Mouse (Mus musculus) limb, embryonic 14.5 days (tissue): Measurements from ENCODE around the gene Gm12184. TPM values are rescaled to one million over a fixed set of nuclear protein-coding genes. Genes with fewer than 3 reads are reported as not detected.

Experiments used
- ATAC-seq: fragments of 200-750 bp; cut with Nextera tagmentation; 2 replicates; pipeline ENCODE4 v1.8.0; 2017; ENCODE audit warnings: low read depth, moderate number of reproducible peaks, moderate TSS enrichment; ENCODE audit not compliant: low FRiP score
- DNase-seq: peaks from one replicate; pipeline ENCODE4 v3.0.0-alpha.2; 2015; ENCODE audit warnings: low spot score
- H3K27ac ChIP-seq: fragments of 300-500 bp; sonication (generic); replicated peaks from 2 replicates; pipeline ENCODE4 v1.5.1; 2014; ENCODE audit warnings: low read depth, mild to moderate bottlenecking, low read length, moderate library complexity, mixed read lengths
- H3K27me3 ChIP-seq: fragments of 300-500 bp; sonication (generic); 2 replicates; pipeline ENCODE4 v1.6.1; 2014; ENCODE audit warnings: low read length, mixed read lengths; ENCODE audit not compliant: control insufficient read depth, insufficient read depth
- H3K36me3 ChIP-seq: fragments of 300-500 bp; sonication (generic); 2 replicates; pipeline ENCODE4 v1.6.1; 2014; ENCODE audit warnings: mild to moderate bottlenecking, low read length, moderate library complexity, mixed read lengths; ENCODE audit not compliant: control insufficient read depth, insufficient read depth
- H3K4me1 ChIP-seq: fragments of 300-500 bp; sonication (generic); 2 replicates; pipeline ENCODE4 v1.6.1; 2014; ENCODE audit warnings: antibody characterized with exemption, low read length, mixed read lengths; ENCODE audit not compliant: control insufficient read depth, insufficient read depth
- H3K4me2 ChIP-seq: fragments of 300-500 bp; sonication (generic); replicated peaks from 2 replicates; pipeline ENCODE4 v1.6.1; 2014; ENCODE audit warnings: low read depth, mild to moderate bottlenecking, low read length, moderate library complexity; ENCODE audit not compliant: severe bottlenecking
- H3K4me3 ChIP-seq: fragments of 300-500 bp; sonication (generic); replicated peaks from 2 replicates; pipeline ENCODE4 v1.5.1; 2014; ENCODE audit warnings: low read length
- H3K9ac ChIP-seq: fragments of 300-500 bp; sonication (generic); 2 replicates; pipeline ENCODE4 v1.6.1; 2014; ENCODE audit warnings: mild to moderate bottlenecking, low read depth, low read length, moderate library complexity; ENCODE audit not compliant: severe bottlenecking
- H3K9me3 ChIP-seq: fragments of 300-500 bp; sonication (generic); 2 replicates; pipeline ENCODE4 v1.6.1; 2016; ENCODE audit warnings: low read length; ENCODE audit not compliant: control insufficient read depth
- POLR2A ChIP-seq: fragments of 200-500 bp; IDR thresholded peaks from 2 replicates; pipeline ENCODE4 v1.8.0; 2012; ENCODE audit warnings: inconsistent platforms, mild to moderate bottlenecking, moderate library complexity, borderline replicate concordance; ENCODE audit not compliant: insufficient read depth, insufficient read length; ENCODE audit errors: extremely low read depth
- WGBS: fragments of 180-500 bp; shearing (Covaris S2); extraction: QIAGEN DNeasy Blood & Tissue Kit; methylation state at CpG from one replicate; pipeline ENCODE4 v1.1.7; 2014; 5-methylcytosine and 5-hydroxymethylcytosine counted together
- polyA plus RNA-seq, 2 experiments: library from polyadenylated mRNA; depleted of rRNA in 1 of 2; stranded (reverse) in 1 of 2; unstranded in 1 of 2; fragments of >200 nt; fragmentation: Nextera tagmentation in 1 of 2; extraction: Ambion mirVana in 1 of 2; gene quantifications; 2 replicates each; pipeline versions ENCODE4 v1.2.1 to v1.2.3; 2012 to 2014

Gene Gm12184
- polyA plus RNA-seq, 2 experiments: 7.9 to 55.1 TPM

- Histone ChIP-seq H3K4me1 (no peaks in the 10 kb centered on the region), H3K27me3 (no peaks in the 10 kb centered on the region), H3K9me3 (no peaks in the 10 kb centered on the region), H3K4me2 (no peak overlapping the region), H3K36me3 (no peaks in the 10 kb centered on the region), H3K27ac (no peak overlapping the region), H3K4me3 (no peak overlapping the region), H3K9ac (no peak overlapping the region)
- 89% methylated on average over 4 of the region's 4 CpGs for WGBS
- no peak for DNase-seq
- no peak for TF ChIP-seq POLR2A
- ATAC-seq: no peak
These were observed 44.2 kb downstream of the Gm12184 start for GRCm38 (mm10) chr11:48782243-48782642.

GRCm38 (mm10) chr11:48779450-48779849 lies 47.0 kb downstream of the Gm12184 start:
- no peak overlapping the region for H3K9ac ChIP-seq

GRCm38 (mm10) chr11:48777303-48777702 lies 49.2 kb downstream of the Gm12184 start:
- 86% methylated on average over 9 of the region's 9 CpGs for WGBS
- no peak for TF ChIP-seq POLR2A
- Histone ChIP-seq H3K36me3 (no peaks in the 10 kb centered on the region), H3K27me3 (no peaks in the 10 kb centered on the region), H3K4me3 (no peak overlapping the region), H3K9me3 (no peaks in the 10 kb centered on the region), H3K4me1 (peaks cover 4% of the 10 kb centered on the region), H3K4me2 (no peak overlapping the region), H3K9ac (no peak overlapping the region), H3K27ac (no peak overlapping the region)
- no peak for DNase-seq
- no peak for ATAC-seq

More at GRCm38 (mm10) chr11:48779450-48779849, 47.0 kb downstream of the Gm12184 start:
- no peaks in the 10 kb centered on the region for H3K36me3 ChIP-seq
- peaks cover under 1% of the 10 kb centered on the region; the same call in 1 of the 2 replicates for H3K4me1 ChIP-seq
- no peaks in the 10 kb centered on the region for H3K27me3 ChIP-seq
- no peak overlapping the region for H3K4me3 ChIP-seq
- WGBS: 33% methylated on average over 7 of the region's 7 CpGs
- no peak overlapping the region for H3K4me2 ChIP-seq
- no peak overlapping the region for H3K27ac ChIP-seq
- no peak for TF ChIP-seq POLR2A
- no peak for ATAC-seq
- H3K9me3 ChIP-seq: no peaks in the 10 kb centered on the region
- DNase-seq: no peak

- DNase-seq (no peak), ATAC-seq (no peak)
- no peaks in the 10 kb centered on the region for H3K27me3 ChIP-seq
- H3K9me3 ChIP-seq: no peaks in the 10 kb centered on the region
- no peak overlapping the region for H3K4me3 ChIP-seq
- peaks cover 4% of the 10 kb centered on the region for H3K4me1 ChIP-seq
- no peak for TF ChIP-seq POLR2A
- H3K9ac ChIP-seq: no peak overlapping the region
- no peak overlapping the region for H3K27ac ChIP-seq
- 49% methylated on average over 9 of the region's 9 CpGs for WGBS
- H3K36me3 ChIP-seq: no peaks in the 10 kb centered on the region
- H3K4me2 ChIP-seq: no peak overlapping the region
These were observed 49.8 kb downstream of the Gm12184 start for GRCm38 (mm10) chr11:48776664-48777063.

GRCm38 (mm10) chr11:48775483-48775882 lies 51.0 kb downstream of the Gm12184 start:
- Histone ChIP-seq H3K36me3 (no peaks in the 10 kb centered on the region), H3K4me2 (0 out of 2 replicates have a peak overlapping the region, but pooled peaks have one; percentile 2), H3K27ac (no peak overlapping the region), H3K9me3 (no peaks in the 10 kb centered on the region), H3K4me3 (no peak overlapping the region), H3K4me1 (peaks cover 4% of the 10 kb centered on the region), H3K9ac (no peak overlapping the region), H3K27me3 (no peaks in the 10 kb centered on the region)
- no peak for TF ChIP-seq POLR2A
- ATAC-seq (peak; percentile 47; the same call in 1 of the 2 replicates), DNase-seq (peak; percentile 80)
- WGBS: 1% methylated on average over 7 of the region's 7 CpGs

Other genes starting within 250 kb of the Gm12184 start
- 2,038 and 2,666 TPM in 2 replicates for gene Rack1, start 26.3 kb downstream of the Gm12184 start, polyA plus RNA-seq (2012; rRNA removed)
- 939 and 995 TPM in 2 replicates for gene Rack1, start 26.3 kb downstream of the Gm12184 start, polyA plus RNA-seq (2014; fragmentation: Nextera tagmentation; extraction: Ambion mirVana)
- gene Trim41, start 9.3 kb downstream of the Gm12184 start, polyA plus RNA-seq (2012; rRNA removed): 51.5 and 52.4 TPM in 2 replicates
- gene Trim41, start 9.3 kb downstream of the Gm12184 start, polyA plus RNA-seq (2014; fragmentation: Nextera tagmentation; extraction: Ambion mirVana): 5.5 and 7.0 TPM in 2 replicates
- gene Trim7, start 515 bp downstream of the Gm12184 start, polyA plus RNA-seq (2012; rRNA removed): 2.6 and 2.9 TPM in 2 replicates
- gene Trim7, start 515 bp downstream of the Gm12184 start, polyA plus RNA-seq (2014; fragmentation: Nextera tagmentation; extraction: Ambion mirVana): 1.2 and 2.0 TPM in 2 replicates
- 3.7 and 4.1 TPM in 2 replicates for gene Irgm1, start 45.0 kb upstream of the Gm12184 start, polyA plus RNA-seq (2012; rRNA removed)
- gene Irgm1, start 45.0 kb upstream of the Gm12184 start, polyA plus RNA-seq (2014; fragmentation: Nextera tagmentation; extraction: Ambion mirVana): 4.5 and 5.5 TPM in 2 replicates
- gene Gm5431, start 75.6 kb upstream of the Gm12184 start, polyA plus RNA-seq (2012; rRNA removed): 0.16 and 0.19 TPM in 2 replicates
- gene Gm5431, start 75.6 kb upstream of the Gm12184 start, polyA plus RNA-seq (2014; fragmentation: Nextera tagmentation; extraction: Ambion mirVana): 0.12 and 0.22 TPM in 2 replicates
- gene Psme2b, start 119.5 kb upstream of the Gm12184 start, polyA plus RNA-seq (2012; rRNA removed): 0.86 and 0.88 TPM in 2 replicates
- gene Psme2b, start 119.5 kb upstream of the Gm12184 start, polyA plus RNA-seq (2014; fragmentation: Nextera tagmentation; extraction: Ambion mirVana): 2.8 and 3.0 TPM in 2 replicates
- 0.05 and 0.06 TPM in 2 replicates for gene Olfr56, start 152.2 kb upstream of the Gm12184 start, polyA plus RNA-seq (2012; rRNA removed)
- not detected in 2 replicates for gene Olfr56, start 152.2 kb upstream of the Gm12184 start, polyA plus RNA-seq (2014; fragmentation: Nextera tagmentation; extraction: Ambion mirVana)
- gene 9930111J21Rik1, start 152.7 kb upstream of the Gm12184 start, polyA plus RNA-seq (2012; rRNA removed): 0.11 and 0.24 TPM in 2 replicates
- 0.36 and 0.37 TPM in 2 replicates for gene 9930111J21Rik1, start 152.7 kb upstream of the Gm12184 start, polyA plus RNA-seq (2014; fragmentation: Nextera tagmentation; extraction: Ambion mirVana)
- 0.04 TPM in 1 of 2 replicates, not detected in the other for gene Gm12185, start 165.6 kb upstream of the Gm12184 start, polyA plus RNA-seq (2012; rRNA removed)
- gene Gm12185, start 165.6 kb upstream of the Gm12184 start, polyA plus RNA-seq (2014; fragmentation: Nextera tagmentation; extraction: Ambion mirVana): 0.06 TPM in 1 of 2 replicates, not detected in the other
- 0.10 and 0.15 TPM in 2 replicates for gene Tgtp1, start 167.5 kb upstream of the Gm12184 start, polyA plus RNA-seq (2012; rRNA removed)
- not detected in 2 replicates for gene Tgtp1, start 167.5 kb upstream of the Gm12184 start, polyA plus RNA-seq (2014; fragmentation: Nextera tagmentation; extraction: Ambion mirVana)
- gene 9930111J21Rik2, start 224.6 kb upstream of the Gm12184 start, polyA plus RNA-seq (2012; rRNA removed): 0.24 and 0.50 TPM in 2 replicates
- 0.12 and 0.64 TPM in 2 replicates for gene 9930111J21Rik2, start 224.6 kb upstream of the Gm12184 start, polyA plus RNA-seq (2014; fragmentation: Nextera tagmentation; extraction: Ambion mirVana)
- gene Tgtp2, start 237.6 kb upstream of the Gm12184 start, polyA plus RNA-seq (2012; rRNA removed): 0.09 and 0.12 TPM in 2 replicates
- gene Tgtp2, start 237.6 kb upstream of the Gm12184 start, polyA plus RNA-seq (2014; fragmentation: Nextera tagmentation; extraction: Ambion mirVana): 0.18 and 0.33 TPM in 2 replicates
- 0.83 and 1.0 TPM in 2 replicates for gene Ifi47, start 249.9 kb upstream of the Gm12184 start, polyA plus RNA-seq (2012; rRNA removed)
- gene Ifi47, start 249.9 kb upstream of the Gm12184 start, polyA plus RNA-seq (2014; fragmentation: Nextera tagmentation; extraction: Ambion mirVana): 0.72 and 1.2 TPM in 2 replicates